Mouse (Mus musculus): ENCODE data around the gene Triap1.

GRCm38 (mm10) chr5:115296347-115296746 is 44.7 kb upstream of the Triap1 start:
- TF ChIP-seq POLR2A (IDR thresholded peaks at IDR 0.05; ENCODE audit: extremely low read depth, insufficient read depth, low read length) (no peak), CTCF (IDR thresholded peaks at IDR 0.05; ENCODE audit: extremely low read depth, insufficient read depth, low read length) (no peak)
